Mouse (Mus musculus) testis, adult 2 months (tissue): Measurements from ENCODE around the gene Nav2.

Experiments
- CTCF ChIP-seq: fragments of 200-500 bp; IDR thresholded peaks from 2 replicates; pipeline ENCODE4 v1.5.1; 2012; ENCODE audit warnings: low read depth, mild to moderate bottlenecking, inconsistent platforms, low read length, moderate library complexity; ENCODE audit not compliant: control insufficient read depth, insufficient read depth, insufficient replicate concordance
- POLR2A ChIP-seq: fragments of 200-500 bp; IDR thresholded peaks from 2 replicates; pipeline ENCODE4 v1.6.1; 2012; ENCODE audit warnings: low read depth, mild to moderate bottlenecking, inconsistent platforms, low read length, moderate library complexity; ENCODE audit not compliant: control insufficient read depth

GRCm38 (mm10) chr7:49637281-49637680 is 728.8 kb downstream of the Nav2 start:
- TF ChIP-seq CTCF, result no peak
- no peak for TF ChIP-seq POLR2A
